Mouse (Mus musculus) heart, postnatal 4 days (tissue): Measurements from ENCODE around the gene Rnf223. TPM values are rescaled to one million over a fixed set of nuclear protein-coding genes. Genes with fewer than 3 reads are reported as not detected.

ENCODE experiments used
- DNase-seq: peaks from one replicate; pipeline ENCODE4 v3.0.0; 2021
- total RNA-seq, 2 experiments: library from RNA; stranded (reverse); gene quantifications; 2 replicates each; pipeline ENCODE4 v1.2.3; 2021

Rnf223 gene
- total RNA-seq = under 1 TPM in 1 of 2 experiments, not detected in 1; 0.25 TPM

GRCm38 (mm10) chr4:156130436-156130835 lies at the start of gene Rnf223:
Rnf223 (plus strand) TSS chr4:156130513.
- DNase-seq = no peak

DNA sequence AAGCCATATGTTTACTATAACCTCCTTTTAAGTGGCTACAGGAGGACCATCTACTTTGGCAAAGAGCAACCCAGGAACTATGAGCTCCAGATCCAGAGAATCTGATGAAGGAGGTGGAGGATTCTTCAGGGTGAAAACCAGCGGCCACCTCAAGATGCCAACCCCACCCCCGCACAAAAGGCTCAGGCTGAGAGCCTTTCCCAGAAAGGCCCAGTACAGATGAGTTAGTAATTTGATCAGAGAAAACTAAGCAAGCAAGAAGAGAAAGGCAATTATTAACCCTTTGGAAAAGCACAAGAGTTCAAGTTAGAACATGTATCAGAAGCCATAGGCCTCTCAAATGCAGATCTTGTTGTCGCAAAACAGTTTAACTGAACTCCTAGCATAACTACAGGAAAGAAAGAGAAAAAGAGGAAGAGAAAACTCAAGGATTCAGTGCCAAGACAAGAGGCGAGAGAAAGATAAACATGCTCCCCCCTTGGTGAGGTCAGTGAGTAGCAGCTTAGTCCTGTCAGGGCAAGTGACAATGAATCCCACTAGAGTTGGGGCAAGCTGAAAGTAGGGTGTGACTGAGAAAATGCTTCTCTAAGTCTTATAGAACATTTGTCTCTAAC lies 47.6 kb upstream of the Rnf223 start:
- DNase-seq = no peak

DNA sequence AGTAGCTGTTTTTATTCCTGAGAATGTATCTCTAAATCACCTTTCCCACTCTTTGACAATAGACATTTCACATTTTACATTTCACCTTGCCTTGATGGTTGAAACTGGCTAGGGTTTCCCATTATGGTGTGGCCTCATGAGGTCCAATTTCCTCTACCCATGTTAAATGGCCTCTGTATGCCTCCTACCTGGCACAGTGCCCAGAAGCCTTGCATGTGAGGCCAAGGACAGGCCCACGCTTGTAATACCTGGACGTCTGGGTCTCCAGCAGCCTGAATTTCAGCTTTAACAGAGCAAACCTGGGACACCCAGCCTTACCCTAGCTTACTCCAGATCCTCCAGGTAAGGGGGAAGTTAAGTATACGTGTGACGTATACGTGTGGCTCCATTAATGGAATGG lies 47.0 kb upstream of the Rnf223 start:
- peak; percentile 62 for DNase-seq

DNA sequence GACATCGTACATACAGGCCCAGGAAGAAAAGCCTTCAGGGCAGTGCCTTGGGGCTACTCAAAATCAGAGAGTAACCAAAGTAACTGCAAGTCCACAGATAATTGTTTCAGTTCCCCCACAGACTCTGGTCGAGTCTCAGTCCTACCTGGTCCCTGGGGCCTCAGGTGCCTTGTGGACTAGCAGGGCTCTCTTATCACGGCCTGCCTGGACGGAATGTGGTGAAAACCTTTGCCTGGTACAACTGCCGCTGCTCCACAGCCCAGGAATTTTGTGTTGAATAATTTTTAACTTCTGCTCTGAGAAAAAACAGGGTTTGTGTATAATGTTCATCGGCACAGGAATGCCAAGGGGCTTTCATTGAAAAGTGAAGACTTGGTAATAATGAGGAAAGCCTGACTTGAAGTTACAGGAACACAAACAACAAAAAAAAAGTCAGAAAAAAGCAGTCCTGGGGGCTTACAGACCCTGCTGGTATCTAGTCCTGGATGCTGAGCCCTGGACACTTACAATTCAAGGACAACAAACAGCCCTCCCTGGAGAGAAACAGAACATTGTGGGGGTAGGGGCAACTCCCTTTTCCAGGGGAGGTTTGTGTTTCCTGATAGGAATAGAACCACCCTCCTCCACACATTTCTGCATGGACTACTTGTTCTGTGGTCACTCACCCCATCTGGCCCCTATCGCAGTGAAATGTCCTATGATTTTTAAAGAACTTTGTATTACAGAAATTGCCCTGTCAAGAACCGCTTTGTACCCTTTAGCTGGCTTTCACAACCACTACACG lies 46.0 kb upstream of the Rnf223 start:
- no peak for DNase-seq

GRCm38 (mm10) chr4:156085256-156085655 lies 45.1 kb upstream of the Rnf223 start:
- no peak for DNase-seq

GRCm38 (mm10) chr4:156087398-156088087 lies 42.8 kb upstream of the Rnf223 start:
- no peak for DNase-seq

DNA sequence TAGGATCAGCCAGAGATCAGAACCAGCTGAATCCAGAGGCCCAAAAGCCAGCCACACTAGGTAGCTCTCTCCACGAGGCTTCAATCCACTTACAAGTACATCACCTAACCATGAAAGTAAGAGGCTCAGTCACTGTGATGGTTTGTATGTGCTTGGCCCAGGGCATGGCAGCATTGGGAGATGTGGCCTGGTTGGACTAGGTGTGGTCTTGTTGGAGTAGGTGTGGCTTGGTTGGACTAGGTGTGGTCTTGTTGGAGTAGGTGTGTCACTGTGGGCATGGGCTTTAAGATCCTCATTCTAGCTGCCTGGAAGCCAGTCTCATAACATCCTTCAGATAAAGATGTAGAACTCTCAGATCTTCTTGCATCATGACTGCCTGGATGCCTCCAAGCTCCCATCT lies 39.1 kb upstream of the Rnf223 start:
- DNase-seq = no peak

DNA sequence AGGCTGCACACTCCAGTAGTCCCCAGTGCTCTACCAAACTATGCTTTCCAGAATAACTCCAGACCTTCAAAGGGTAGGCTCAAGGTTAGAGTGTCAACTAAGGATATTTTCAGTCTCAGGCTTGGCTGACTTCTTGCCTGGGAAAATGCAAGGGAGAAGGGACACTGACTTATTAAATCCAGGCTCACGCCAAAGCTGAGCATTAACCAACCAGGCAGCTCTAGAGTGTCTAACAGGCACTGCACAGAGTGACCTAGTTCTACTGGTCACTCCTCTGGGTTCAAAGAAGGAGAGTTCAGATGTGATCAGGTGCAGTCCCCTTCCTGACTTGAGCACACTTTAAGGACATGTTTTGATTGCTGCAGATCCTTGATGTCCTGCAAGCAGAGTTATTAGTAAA lies 37.5 kb upstream of the Rnf223 start:
- no peak for DNase-seq

GRCm38 (mm10) chr4:156093758-156094157 lies 36.6 kb upstream of the Rnf223 start:
- DNase-seq = no peak

DNA sequence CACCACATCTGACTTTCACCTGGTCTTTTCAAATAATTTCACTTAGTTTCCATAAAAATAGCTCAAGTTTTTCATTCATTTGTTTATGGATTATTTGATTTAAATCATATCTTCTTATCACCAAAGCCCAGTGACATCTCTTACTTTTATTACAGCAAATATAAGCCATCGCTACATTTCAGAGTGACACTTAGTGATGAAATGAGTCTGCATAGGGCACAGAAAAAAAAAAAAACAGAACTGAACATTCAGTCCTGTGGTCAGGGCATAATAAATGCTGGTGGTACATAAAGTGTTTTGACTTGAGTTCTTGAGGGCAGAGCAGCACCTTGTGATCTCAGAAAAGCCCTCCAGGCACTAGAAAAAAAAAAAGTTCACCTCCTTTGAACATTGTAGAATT lies 34.1 kb upstream of the Rnf223 start:
- DNase-seq = no peak

DNA sequence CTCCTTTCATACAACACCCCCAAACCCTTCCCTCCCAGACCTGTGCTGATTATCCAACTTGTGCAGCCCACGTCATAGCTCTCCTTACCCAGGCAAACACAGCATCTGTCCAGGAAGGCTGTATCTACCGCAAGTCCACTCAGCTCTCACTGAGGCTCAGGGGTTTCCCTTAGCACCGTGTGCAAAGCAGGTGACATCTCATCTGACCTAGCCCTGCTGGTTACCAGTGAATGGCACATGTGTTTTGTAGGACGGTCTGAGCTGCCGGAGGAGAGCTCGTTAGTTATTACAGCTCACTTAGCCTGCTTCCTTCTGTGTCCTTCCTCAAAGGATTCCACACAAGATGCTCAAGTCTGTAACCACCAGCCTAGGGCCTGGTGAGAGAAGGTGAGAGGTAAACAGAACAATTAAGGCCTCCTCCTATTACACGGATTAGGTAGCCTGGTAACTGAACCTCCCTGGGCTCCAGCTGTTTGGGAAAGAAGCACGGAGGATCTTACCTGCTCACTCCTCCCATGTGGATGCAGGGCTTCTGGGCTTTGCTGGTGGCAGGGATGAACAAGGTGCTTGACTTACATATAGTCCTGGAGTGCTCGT lies 32.4 kb upstream of the Rnf223 start:
- DNase-seq = no peak

GRCm38 (mm10) chr4:156099427-156099826 lies 30.9 kb upstream of the Rnf223 start:
- no peak for DNase-seq

DNA sequence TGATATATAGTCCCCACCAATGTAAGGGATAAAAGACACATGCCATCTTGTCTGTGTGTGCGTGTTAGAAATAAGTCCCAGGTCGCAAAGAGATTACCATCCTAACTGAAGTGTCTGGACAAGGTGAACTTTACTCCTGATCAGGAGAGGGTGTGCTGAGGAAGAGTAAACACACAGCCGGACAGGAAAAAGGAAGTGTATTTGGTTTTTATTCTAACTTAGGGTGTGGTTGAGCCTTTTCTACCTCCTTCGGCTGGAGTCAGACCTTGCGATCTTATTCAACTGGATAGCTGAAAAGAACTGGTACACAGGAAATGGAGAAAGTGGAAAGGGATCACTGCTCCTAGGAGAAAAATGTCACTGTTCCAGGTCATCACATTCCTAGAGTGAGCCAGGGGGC lies 29.8 kb upstream of the Rnf223 start:
- DNase-seq = no peak

DNA sequence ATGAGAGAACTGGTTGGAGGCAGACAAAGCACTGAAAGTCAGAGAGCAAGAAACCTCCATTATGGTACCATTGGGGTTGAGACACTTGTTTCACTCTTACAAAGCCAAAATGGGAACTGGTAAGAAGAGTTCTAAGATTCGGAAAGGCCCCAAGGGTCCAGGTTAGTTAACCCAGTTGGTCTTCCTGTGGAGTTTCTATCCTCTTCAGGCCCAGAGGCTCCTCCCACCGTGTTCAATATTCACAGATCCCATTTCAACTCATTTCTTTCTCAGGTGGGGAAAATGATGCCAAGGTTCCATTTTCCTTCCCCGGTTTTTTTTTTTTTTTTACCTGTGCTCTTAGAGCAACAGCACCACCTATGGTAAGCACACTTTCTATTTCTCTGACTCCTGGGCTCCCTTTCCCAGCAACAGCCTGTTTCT lies 28.8 kb upstream of the Rnf223 start:
- no peak for DNase-seq

DNA sequence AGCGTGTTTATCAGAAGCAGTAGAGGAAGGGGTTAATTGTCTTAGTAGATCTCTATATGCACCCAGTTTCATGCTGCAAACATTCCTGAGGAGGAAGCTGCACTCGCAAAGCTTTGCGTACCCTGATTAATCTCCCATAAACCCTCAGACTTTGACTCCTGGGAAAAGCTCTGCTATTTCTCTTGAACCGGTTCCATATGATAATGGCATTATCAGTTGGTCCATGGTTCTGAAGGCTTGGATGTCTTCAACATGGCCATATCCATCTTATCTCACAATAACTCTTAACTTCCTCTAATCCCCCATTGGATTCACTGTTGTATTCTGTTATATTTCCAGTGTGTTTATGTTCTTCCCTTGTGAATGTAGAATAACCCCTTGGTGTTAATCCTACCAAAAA lies 27.0 kb upstream of the Rnf223 start:
- no peak for DNase-seq

DNA sequence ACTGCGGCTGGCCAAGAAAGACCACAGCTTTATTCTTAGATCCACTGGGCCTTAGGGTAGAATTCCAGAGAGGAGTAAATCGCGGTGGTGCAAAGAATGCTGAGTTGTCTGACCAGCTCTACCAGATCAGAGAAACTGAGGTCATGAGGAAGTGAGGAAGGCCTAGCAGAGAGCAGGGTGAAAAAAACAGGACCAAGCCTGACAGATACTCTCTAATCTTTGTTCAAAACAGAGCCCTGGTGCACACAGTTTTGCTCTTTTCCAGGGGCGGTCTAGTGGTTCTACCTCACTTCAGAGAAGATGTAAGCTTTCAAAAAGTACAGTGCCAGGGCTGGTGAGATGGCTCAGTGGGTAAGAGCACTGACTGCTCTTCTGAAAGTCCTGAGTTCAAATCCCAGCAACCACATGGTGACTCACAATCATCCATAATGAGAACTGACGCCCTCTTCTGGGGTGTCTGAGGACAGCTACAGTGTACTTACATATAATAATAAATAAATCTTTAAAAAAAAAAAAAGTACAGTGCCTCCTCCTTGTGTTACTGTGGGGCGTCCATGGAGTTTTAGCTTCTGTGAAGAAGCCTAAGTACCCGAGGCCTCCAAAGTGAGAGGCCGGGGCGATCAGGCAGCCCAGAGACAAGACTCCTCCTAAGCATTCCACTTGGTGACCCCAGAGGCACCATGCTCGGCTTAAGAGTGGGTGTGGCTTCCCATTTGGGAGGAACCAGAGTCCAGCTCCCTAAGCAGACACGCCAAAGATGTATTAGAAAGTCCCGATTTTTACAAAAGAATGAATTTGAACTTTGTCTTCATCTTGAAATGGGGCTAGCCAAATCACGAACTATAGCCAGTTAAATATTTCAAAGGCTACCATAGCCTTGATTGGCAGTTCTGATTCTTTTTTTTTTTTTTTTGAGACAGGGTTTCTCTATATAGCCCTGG lies 21.4 kb upstream of the Rnf223 start:
- peak; percentile 70 for DNase-seq

DNA sequence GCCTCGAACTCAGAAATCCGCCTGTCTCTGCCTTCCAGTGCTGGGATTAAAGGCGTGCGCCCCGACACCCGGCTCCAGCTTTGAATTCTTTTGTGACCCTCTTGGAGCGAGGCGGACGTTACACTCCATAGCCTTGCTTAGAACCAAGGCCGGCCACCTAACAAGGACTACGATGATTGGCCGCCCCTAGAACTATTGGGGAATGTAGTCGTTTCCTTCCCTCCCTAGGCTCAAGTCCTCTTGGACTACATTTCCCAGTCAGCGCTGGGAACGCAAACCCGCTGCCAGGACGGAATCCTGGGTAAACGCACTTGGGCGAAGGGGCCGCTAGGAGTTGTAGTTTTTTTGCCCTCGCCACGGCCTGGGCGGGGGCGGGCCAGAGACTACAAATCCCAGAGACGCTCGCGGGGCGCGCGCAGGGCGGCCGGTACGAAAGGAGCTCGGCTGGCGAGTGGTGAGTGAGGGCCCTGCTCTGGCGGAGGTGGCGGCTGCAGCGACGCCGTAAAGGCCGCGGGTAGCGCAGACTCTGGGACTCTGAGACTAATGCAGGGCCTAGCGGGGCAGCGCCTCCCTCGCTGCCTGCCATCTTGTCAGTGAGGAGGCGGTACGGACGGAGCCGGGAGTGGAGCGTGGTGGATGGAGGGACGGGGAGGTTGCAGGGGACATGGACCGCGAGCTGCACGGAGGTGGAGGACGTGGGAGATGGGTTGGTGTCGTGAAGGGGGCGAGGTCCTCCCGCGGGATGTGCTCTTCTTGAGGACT lies 20.6 kb upstream of the Rnf223 start, which contains the start of gene 9430015G10Rik:
9430015G10Rik (plus strand) TSS at position 413 of the 762 bp plus-strand sequence.
- DNase-seq = peak; percentile 98

DNA sequence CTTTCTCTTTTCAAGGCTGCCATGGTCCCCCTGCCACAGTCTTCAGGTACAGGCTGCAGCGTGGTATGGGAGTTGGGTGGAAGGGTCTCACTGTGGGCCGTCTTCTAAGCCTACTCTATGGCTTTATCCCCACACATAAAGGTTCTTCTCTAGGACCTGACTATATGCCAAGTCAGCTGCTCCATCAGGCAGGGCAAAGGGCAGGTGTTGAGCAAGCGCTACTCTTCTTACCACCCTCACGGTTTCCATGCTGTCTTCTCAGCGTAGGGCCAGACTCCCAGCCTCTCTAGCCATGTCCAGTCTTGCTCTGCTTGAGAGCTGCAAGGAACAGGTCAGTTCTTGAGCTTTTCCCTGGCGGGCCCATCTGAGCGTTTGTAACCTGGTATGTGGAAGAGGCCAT lies 6.2 kb upstream of the Rnf223 start:
- no peak for DNase-seq

DNA sequence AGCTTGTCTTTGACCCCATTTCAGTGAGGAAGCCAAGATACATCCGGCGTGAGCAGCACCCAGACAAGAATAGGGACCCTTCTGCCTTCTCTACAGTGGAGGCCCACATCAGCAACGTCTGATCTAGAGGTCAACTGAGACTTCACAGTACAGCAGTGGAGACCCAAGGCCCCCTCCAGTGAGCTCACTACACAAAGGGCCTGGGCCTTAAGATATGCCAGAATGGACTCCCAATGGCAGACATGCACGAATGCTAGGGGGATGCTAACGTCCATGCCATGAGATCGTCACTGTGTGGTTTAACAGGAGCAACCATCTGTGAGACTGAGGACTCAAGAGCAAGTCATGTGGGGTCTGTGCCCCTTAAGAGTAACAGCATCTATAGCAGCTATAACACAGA lies 4.9 kb upstream of the Rnf223 start:
- no peak for DNase-seq

DNA sequence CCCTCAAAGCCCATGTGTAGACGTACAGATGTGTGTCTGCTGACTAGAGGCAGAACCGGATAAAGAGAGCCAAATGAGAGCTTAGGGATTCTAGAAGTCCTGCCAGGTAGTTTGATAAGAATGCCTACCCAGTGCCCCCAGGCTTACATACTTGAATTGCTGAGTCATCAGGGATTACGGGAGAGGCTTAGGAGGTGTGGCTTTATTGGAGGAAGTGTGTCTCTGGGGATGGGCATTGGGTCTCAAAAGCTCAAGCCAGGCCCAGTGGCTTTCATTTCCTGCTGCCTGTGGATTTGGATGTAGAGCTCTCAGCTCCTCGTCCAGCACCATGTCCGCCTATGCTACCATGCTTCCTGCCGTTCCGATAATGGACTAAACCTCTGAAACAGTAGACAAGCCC lies 3.5 kb upstream of the Rnf223 start:
- no peak for DNase-seq

DNA sequence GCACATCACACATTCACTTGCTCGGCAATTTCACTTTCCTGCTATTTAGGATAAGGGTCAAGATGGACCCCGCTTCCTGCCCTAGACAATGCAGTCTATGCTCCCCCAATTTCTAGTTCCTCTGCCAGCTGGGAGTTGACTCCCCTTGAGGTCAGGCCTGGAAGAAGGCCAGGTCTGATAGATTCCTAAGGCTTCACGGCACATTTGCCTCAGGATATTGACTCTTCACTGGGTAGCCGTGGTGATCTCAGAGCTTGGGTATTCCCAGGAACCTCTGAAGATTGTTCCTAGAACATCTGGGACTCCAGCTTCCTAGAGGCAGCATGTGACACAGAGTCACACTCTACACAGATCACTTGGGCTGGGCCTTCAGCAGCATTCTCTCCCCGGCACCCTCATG lies 1.6 kb upstream of the Rnf223 start:
- DNase-seq = peak; percentile 20
